Mouse (Mus musculus) Muller cell, postnatal 12 days (primary cell): ENCODE measurements at regions not wholly inside any gene's neighbourhood (a gene's known extent, or its start where the extent isn't known, plus 50 kb on each side); places are given as distances from the start of the nearest gene placed in this dataset.

Source experiments
- DNase-seq: peaks from one replicate; pipeline ENCODE4 v3.0.0-alpha.2; 2015; ENCODE audit errors: inconsistent ontology term

GRCm38 (mm10) chr16:30774951-30775661 lies 175.6 kb downstream of the Fam43a start:
- DNase-seq, result peak; percentile 30

- DNase-seq, result no peak
Measured at GRCm38 (mm10) chr16:30775740-30776700, 176.5 kb downstream of the Fam43a start.

GRCm38 (mm10) chr16:30777416-30777815 lies 177.9 kb downstream of the Fam43a start:
- no peak for DNase-seq

- no peak for DNase-seq
Measured at GRCm38 (mm10) chr16:30778078-30778477, 178.6 kb downstream of the Fam43a start.

- DNase-seq, result no peak
Measured at GRCm38 (mm10) chr16:30778945-30779344, 179.4 kb downstream of the Fam43a start.

- no peak for DNase-seq
Measured at GRCm38 (mm10) chr16:30784261-30784660, 184.7 kb downstream of the Fam43a start.

GRCm38 (mm10) chr16:30784949-30785348 lies 185.4 kb downstream of the Fam43a start:
- DNase-seq, result no peak

- DNase-seq, result no peak
Measured at GRCm38 (mm10) chr16:30786060-30786459, 186.5 kb downstream of the Fam43a start.

- DNase-seq, result no peak
Measured at GRCm38 (mm10) chr16:30787351-30787750, 187.8 kb downstream of the Fam43a start.

GRCm38 (mm10) chr16:30788321-30788781 lies 188.8 kb downstream of the Fam43a start:
- no peak for DNase-seq

GRCm38 (mm10) chr16:30788944-30789781 lies 189.6 kb downstream of the Fam43a start:
- no peak for DNase-seq

- peak; percentile 74 for DNase-seq
Measured at GRCm38 (mm10) chr16:30790036-30790435, 190.5 kb downstream of the Fam43a start.

- DNase-seq, result peak; percentile 63
Measured at GRCm38 (mm10) chr16:30790551-30791001, 191.1 kb downstream of the Fam43a start.

- DNase-seq, result no peak
Measured at GRCm38 (mm10) chr16:30791048-30791855, 191.7 kb downstream of the Fam43a start.

GRCm38 (mm10) chr16:30792738-30793377 lies 193.3 kb downstream of the Fam43a start:
- DNase-seq, result peak; percentile 38

- DNase-seq, result no peak
Measured at GRCm38 (mm10) chr16:30793378-30793753, 193.8 kb downstream of the Fam43a start.

- DNase-seq, result no peak
Measured at GRCm38 (mm10) chr16:30793856-30794255, 194.3 kb downstream of the Fam43a start.

- peak; percentile 73 for DNase-seq
Measured at GRCm38 (mm10) chr16:30795501-30795904, 196.0 kb downstream of the Fam43a start.

- no peak for DNase-seq
Measured at GRCm38 (mm10) chr16:30796103-30796502, 196.6 kb downstream of the Fam43a start.

- no peak for DNase-seq
Measured at GRCm38 (mm10) chr16:30797006-30797405, 197.5 kb downstream of the Fam43a start.
